Mouse (Mus musculus) spleen, postnatal 10 days (tissue): Measurements from ENCODE around the gene Ttyh1.

Source experiments
- DNase-seq, 2 experiments: peaks; one replicate each; pipeline ENCODE4 v3.0.0; 2021 to 2022; ENCODE audit warnings: low spot score in 2 of 2

Gene Ttyh1

DNA sequence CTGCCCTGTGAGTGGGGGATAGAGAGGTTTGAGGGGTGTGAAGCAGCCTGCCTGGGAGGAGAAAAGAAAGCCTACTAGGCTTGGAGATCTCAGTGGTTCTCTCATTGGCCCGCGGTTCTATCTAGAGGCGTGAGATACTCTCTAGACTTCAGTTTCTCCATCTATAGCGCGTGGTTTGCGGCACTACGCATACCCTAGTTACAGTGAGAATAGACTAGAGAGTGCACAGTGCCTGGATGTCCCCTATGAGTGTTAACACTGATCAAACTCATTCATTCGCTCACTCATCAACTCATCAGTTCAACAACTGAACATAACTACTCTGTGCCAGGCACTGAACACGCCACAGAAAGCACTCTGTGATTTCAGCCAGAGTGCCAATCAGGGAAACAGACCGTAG, 3.6 kb downstream of the Ttyh1 start:
- no peak for DNase-seq

DNA sequence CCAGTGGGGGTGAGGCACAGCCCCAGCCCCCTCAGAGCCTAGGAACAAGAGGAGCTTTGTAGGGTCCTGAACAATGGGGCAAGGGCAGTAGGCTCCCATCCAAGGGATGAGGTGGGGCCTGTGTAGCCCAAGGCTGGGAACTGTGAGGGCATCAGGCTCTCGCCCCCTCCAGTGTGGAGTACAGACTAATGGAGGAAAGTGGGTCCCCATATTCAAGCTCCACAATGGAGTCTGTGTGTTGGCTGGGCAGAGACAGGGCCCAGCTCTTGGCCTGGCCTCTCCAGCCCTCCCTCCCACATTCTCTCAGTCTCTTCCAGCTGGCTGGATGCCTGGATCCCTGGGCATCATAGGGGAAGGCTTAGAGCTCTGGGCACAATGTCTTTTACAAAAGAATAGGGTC, 4.5 kb downstream of the Ttyh1 start:
- no peak for DNase-seq

DNA sequence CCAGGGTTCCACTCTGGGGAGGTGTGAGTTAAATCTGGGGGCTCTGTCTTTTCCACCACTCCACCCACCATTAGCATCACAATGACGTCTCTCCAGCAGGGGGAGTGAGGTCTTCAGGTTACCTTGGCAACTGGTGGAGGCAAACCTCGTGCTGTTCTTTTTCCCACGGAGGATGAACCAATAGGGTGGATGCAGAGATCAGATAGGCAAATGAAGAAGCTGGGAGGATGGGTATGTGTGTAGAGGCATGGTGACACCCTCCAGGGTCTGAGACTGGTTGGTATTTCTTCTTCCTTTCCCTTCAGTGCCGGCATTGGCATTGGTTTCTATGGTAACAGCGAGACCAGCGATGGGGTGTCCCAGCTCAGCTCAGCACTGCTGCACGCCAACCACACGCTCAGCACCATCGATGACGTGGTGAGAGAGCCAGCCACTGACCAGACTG, 5.1 kb downstream of the Ttyh1 start:
- DNase-seq, result no peak

DNA sequence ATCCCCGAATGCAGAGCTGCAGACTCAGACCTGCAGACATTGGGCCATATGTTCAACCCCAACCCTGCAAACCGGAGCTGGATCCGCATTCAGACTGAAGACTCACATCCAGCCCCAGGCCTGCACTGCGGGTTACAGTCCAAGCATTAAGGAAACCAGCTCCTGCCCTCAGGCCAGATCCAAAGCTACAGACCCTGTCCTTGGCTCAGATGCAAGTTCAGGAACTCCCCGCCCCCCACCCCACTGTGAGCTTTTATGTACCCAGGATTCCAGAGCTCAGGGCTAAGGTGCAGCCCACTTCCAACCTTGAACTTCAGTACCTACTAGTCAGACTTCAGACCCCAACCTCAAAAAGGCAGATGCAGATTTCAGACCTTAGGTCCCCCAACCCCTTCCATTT, 5.6 kb downstream of the Ttyh1 start:
- no peak for DNase-seq

DNA sequence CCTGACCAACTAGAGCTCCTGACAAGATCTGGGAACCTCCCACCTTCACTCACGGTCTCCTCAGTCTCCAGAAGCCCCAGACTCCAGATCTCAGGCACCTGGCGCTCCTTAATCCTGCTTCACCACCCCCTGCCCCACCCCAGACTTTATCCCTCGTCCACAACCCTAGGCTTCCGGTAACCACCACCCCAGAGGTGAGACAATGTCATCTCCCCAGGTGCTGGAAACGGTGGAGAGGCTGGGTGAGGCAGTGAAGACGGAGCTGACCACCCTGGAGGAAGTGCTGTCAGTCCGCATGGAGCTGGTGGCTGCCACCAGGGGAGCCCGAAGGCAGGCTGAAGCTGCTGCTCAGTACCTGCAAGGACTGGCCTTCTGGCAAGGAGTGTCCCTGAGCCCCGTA, 6.1 kb downstream of the Ttyh1 start:
- DNase-seq, result no peak

DNA sequence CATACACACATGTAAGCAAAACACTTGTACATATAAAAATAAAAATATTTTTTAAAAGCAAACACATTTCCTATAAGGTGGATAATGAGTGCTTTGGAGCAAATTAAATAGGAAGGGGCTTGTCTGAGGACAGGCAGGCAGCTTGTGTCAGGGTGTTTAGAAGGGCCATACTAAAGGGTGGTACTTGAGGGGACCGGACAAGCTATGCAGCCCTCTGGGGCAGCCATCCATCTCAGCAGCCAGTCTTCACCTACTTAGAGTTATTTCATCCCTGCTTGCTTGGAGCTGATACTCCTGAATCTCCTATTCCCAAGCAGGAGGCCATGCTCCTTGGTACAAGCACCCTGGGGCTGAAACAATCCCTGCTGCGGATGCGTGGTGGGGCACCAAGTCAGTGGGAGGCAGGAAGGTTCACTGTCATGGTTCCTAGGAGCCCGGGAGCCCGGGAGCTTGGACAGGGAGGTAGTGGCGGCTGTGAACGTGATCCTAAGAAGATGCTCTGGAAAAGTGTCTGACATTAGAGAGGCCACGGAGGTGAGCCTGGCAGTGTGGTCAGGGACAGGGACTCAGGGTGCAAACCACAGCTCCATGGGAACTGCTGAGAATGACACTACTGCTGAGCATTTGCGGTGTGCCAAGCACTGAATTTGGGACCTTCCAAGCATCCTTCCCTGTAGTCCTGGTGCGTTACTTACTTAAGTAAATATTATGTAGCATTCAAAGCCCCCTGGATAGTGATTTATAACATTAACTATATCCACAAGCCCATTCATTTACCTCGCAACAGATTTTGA, 8.0 kb downstream of the Ttyh1 start:
- DNase-seq, result no peak

DNA sequence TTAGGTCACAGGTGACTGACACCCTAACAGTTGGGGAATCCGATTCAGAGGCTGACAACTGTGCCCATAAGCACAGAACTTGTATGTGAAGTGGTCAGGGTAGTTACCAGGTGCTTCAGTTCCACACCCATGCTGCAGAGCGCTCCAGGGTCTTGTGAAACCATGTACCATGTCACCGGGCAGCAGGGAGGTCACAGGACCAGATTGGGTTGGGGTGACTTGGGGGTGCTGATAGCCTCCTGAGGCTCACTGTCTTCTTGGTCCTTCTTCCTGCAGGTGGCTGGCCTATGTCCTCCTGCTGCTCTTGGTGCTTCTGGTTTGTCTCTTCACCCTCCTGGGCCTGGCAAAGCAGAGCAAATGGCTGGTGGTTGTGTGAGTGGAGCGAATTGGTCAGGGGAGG, 8.7 kb downstream of the Ttyh1 start:
- no peak for DNase-seq

DNA sequence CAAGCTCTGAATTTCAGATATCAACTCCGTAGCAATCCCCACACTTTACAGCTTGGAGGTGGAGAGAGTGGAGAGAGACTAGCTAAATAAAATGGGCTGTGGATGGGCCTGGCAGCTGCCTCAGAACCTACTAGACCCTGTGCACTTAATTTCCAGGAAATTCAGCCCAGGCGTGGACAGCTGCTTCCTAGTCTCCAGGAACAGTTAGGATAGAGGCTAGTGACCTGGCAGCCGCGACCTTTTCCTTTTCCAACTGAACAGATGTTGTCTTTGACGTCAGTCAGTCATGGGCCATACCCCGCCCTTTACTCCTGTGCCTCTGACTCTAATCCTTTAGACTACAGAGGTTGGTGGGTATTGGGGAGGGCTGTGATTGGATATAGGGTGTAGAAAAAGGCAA, 9.7 kb downstream of the Ttyh1 start:
- DNase-seq, result no peak

DNA sequence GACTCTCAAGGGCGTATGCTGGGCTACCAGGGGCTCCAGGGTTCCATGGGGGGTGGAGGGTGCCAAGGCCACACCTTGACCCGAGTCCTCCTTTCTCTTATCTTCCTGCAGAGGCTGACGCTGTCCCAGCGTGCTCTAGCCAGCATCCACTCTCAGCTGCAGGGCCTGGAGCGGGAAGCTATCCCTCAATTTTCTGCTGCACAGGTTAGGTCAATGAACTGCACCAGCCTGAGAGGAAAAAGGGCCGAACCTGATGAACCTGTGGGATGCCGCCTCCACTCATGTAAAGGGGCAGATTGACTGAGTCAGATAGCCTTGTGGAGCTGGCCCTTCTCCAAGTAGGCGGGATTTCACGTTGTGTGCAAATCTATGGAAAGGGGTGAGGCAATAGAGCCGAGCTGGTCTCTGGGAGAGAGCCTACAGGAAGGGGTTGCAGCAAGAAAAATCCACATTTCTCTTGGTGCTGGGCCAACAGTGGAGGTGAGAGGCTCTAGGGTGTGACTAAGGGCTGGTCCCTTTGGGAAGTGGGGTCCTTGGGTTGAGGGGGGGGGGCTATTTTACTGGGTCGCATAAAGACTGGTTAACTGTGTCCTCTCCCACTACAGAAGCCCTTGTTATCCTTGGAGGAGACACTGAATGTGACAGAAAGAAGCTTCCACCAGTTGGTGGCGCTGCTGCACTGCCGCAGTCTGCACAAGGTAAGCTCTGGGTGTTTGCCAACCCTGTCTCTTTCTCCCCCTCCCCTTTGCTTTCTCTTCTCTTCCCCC, 11.7 kb downstream of the Ttyh1 start:
- peak; percentile 69 to 88 for DNase-seq

DNA sequence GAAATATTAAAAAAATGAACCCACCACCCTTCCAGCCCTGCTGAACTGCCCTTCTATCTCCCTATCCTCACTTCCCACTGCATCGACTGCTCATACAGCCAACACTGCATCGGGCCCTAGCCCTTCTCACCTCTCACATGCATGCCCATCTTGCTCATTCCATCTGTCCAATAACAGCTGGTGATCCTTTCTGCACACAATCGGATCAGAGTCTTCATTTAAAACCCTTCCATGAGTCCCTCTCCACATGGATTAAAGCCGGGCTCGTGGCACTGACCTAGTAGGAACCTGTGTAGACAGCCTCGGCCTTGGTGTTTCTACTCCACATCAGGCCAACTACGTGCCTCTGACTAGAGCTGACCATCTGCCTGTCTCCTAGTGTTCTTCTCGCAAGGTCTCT, 12.8 kb downstream of the Ttyh1 start:
- no peak for DNase-seq

DNA sequence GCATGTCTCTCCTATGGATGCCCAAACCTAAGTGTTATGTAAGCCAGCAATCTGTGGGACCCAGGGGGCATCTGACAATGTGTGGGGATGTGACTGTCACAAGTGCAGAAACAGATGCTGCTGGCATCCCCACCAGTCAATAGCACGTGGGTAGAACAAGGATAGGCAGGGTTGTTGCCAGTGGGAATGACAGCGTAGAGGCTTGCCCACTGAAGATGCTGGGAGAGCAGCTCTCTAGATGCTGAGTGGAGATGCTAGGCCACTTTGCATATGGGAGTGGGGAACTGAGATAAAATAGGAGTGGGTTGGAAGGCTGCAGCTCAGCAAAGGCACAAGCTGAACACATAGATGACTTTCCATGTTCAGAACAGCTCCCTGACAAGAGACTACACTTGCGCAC, 13.4 kb downstream of the Ttyh1 start:
- no peak for DNase-seq

DNA sequence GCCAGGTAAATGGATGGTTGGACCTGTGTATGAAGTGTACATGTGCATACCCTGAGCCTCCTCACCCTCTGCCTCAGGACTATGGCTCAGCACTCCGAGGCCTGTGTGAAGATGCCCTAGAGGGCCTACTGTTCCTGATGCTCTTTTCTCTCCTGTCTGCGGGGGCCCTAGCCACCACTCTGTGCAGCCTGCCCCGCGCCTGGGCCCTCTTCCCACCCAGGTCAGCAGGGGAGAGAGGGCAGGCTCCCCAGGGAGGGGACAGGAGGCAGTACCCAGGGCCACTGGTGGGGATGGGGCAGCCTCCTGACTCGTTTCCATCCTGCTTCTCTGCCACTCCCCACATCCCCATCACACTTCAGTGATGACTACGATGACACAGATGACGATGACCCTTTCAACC, 13.8 kb downstream of the Ttyh1 start:
- DNase-seq, result no peak

DNA sequence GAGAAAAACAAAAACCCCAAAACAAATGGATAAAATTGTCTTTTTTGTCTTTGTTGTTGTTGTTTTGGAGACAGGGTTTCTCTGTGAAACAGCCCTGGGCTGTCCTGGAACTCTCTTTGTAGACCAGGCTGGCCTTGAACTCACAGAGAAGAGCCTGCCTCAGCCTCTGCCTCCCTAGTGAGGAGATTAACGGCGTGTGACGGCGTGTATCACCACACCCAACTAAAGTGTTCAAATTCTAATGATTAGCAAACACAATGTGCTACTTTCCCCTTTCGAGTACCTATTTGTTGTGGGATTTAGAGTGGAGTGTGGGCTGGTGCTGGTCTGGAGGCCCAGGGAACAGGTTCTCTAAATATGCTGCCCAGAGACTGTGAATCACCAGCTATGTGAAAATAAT, 15.7 kb downstream of the Ttyh1 start:
- no peak for DNase-seq

DNA sequence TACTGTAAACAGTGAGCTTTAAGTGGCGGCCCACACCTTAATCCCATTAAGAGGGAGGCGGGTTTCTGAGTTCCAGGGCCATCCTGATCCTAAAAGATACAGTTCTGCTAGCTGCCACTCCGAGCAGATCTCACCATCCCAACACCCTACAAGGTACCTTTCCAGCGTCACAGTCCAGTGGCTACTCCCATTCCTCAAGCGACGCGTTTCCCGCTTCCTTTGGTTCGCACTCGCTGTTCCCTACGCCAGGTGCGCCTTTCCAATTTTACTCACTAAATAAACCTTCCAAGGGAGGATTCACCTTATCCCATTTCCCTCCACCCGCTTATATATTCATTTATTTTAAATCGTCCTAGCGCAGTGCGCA, 17.2 kb downstream of the Ttyh1 start:
- DNase-seq, result peak in 1 of 2 experiments; percentile 44

DNA sequence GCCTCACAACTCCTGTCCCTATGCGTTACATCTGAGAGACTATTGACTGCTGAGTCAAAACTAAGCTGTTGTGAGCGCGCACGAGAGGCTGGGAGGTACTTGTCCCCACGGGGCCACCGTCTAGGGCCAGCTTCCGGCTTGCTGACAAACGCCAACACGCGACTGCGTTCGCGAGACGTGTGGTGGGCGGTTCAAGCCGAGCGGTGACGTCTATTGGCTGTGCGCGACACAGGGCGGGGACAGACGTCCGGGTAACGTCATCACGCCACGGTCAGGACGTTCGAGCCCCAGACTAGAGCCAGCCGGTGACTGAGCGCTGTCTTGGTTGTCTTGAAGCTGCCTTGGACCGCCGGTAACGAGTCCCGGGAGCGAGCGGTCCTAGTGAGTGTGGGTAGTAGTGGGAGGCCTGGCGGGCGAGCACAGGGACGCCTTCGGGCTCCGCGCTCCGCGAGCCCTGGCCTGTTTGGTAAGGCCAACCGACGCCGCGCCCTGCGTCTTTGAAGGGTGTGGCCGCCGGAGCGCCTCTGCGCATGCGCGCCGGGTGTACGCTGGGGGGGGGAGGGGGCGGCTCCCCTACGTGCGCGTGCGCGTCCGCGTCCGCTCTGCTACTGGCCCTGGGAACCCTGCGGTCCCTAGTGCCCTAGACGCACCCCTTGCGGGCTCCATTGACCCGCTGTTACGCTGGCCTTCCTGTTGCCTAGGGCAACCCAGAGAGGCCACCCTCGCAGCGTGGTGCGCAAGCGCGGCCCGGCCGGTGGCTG, 17.7 kb downstream of the Ttyh1 start, which contains the start of gene Leng8:
Gene Leng8 (plus strand): TSS at position 269 of the 761 bp plus-strand sequence.
- peak; percentile 98 to 99 for DNase-seq

DNA sequence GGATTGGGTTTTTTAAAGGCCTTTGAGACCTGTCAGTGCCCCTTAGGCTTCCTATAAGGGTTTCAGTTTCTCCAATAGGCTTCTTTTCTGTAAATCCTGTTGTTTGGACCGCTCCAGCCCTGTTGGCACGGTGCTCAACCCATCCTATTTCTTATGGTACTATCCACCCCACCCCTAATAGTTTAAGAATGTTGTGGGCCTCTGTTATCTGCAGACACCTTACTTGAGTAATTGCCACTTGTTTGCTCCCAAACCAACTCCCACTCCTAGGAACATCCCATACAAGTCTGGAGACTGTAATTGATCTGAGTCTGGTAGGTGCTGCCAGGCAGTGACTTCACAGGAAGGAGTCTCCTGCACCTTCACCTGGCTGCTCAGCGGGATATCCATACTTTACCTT, 18.5 kb downstream of the Ttyh1 start:
- DNase-seq, result no peak

DNA sequence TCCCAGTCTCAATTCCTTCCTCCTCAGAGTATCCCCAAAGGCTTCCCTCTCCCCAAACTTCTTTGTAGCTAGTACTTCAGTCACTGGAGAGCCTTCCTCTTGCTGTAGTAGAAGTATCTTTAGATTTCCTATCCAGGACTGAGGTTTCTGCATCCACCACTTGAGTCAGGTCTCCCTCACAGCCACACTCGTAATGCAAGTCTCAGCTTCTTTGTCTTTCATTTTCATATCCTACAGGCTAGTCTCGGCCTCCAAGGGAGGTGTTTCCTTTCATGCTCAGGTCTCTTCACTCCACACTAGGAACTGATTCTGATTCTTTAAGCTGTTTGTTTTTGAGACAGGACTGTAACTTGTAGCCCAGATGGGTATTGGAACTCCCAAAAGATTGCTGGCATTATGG, 19.0 kb downstream of the Ttyh1 start:
- DNase-seq, result no peak

DNA sequence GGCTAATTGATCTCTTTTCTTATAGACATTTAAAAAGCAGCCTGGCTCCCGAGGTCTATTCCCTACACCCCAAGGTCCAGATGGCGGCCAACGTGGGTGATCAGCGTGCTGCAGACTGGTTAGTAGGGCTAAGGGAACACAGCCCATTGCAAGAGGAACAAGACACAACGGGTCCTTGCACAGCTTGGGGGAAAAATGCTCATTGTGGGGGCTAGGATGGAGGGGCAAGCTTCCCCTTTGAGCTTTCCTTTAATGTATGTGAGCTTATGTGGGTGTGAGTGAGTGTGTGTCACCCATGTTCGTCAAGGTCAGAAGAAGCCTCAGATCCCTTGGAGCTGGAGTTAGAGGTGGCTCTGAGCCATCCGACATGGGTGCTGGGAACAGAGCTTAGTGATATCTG, 19.5 kb downstream of the Ttyh1 start:
- DNase-seq, result no peak

DNA sequence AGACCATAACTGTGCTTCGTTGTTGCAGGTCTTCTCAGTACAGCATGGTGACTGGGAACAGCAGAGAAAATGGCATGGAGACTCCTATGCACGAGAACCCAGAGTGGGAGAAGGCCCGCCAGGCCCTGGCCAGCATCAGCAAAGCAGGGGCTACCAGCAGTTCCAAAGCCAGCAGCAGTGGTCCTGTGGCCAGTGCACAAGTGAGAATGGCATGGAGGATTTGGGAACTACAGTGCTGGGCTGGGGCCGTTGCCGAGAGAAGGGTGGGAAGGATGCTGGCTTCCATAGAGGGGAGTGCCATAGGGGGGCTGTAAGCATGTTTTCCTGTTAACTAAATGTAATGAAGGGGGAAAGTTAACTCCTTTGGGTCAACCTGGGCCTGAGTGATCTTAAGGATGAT, 20.2 kb downstream of the Ttyh1 start:
- no peak for DNase-seq

DNA sequence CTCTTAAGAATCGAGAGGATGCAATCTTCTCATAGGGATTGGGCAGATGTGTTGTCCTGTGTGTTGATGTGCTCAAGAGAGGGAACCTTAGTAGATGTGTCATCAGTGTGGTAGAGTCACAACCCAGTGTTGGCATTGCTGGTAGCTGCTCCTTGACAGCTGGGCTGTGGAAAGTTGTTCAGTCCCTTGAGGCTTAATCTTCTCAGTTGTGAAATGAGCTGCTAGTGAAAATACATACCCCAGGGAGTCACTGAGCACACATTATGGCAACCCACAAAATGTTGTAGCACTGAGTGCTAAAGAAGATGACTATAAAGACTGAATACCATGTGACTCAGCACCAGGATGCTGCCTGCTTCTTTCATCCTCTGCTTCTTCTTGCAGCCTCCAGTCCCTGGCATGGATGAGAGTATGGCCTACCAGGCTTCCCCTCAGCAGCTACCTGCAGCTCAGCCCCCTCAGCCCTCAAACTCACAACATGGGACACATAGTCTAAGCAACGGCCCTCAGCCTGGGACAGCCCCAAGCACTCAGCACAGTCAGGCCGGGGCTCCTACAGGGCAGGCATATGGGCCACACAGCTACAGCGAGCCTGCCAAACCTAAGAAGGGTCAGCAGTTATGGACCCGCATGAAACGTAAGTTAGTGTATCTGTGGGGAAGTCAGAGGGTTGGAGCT, 22.6 kb downstream of the Ttyh1 start:
- DNase-seq, result no peak

DNA sequence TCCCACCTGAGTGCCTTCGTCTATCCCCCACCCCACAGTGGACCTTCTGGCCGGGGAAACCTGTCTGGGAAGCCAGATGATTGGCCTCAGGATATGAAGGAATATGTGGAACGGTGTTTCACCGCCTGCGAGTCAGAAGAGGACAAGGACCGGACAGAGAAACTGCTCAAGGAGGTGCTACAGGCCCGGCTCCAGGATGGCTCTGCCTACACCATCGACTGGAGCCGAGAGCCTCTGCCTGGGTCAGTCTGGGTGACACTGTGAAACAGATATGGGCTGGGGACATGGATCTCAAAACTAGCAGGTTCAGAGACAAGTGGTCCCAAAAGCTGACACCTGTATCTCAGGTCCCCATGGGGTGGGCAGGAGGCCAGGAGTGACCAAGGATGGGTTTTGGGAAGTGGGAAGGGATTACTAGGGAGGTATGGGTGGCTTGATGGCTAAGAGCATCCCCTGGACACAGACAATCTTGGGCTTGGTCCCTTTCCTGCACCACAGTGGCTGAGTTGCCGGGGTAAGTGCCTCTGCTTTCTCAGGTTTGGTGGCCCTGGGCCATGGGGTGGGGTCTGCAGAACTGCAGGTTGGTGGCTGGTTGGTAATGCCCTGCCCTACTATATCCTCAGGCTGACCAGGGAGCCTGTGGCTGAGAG, 23.7 kb downstream of the Ttyh1 start:
- DNase-seq, result no peak
